Mouse (Mus musculus) midbrain, postnatal 0 days (tissue): ENCODE measurements around the gene Mfsd4a. TPM values are rescaled to one million over a fixed set of nuclear protein-coding genes. Genes with fewer than 3 reads are reported as not detected.

Experiments used
- ATAC-seq: fragments of 200-750 bp; cut with Nextera tagmentation; 2 replicates; pipeline ENCODE4 v1.8.0; 2017; ENCODE audit warnings: moderate number of reproducible peaks, mild to moderate bottlenecking, moderate TSS enrichment, moderate library complexity; ENCODE audit not compliant: low FRiP score
- DNase-seq: peaks from one replicate; pipeline ENCODE4 v3.0.0-alpha.2; 2015; ENCODE audit warnings: low spot score
- H3K27ac ChIP-seq: fragments of 300-500 bp; sonication (generic); 2 replicates; pipeline ENCODE4 v1.5.1; 2014; ENCODE audit warnings: low read depth, mild to moderate bottlenecking, low read length, mixed read lengths
- H3K27me3 ChIP-seq: fragments of 300-500 bp; sonication (generic); 2 replicates; pipeline ENCODE4 v1.6.1; 2014; ENCODE audit warnings: low read length, control low read depth, mixed read lengths; ENCODE audit not compliant: insufficient read depth
- H3K36me3 ChIP-seq: fragments of 300-500 bp; sonication (generic); 2 replicates; pipeline ENCODE4 v1.6.1; 2014; ENCODE audit warnings: low read length, control low read depth, mixed read lengths; ENCODE audit not compliant: insufficient read depth
- H3K4me1 ChIP-seq: fragments of 300-500 bp; sonication (generic); 2 replicates; pipeline ENCODE4 v1.6.1; 2014; ENCODE audit warnings: mild to moderate bottlenecking, control low read depth, antibody characterized with exemption, low read length, mixed read lengths; ENCODE audit not compliant: insufficient read depth
- H3K4me2 ChIP-seq: fragments of 300-500 bp; sonication (generic); 2 replicates; pipeline ENCODE4 v1.6.1; 2014; ENCODE audit warnings: low read depth, mild to moderate bottlenecking, low read length, mixed read lengths; ENCODE audit not compliant: poor library complexity, severe bottlenecking
- H3K4me3 ChIP-seq: fragments of 300-500 bp; sonication (generic); 2 replicates; pipeline ENCODE4 v1.5.1; 2014; ENCODE audit warnings: low read depth, mild to moderate bottlenecking, low read length, moderate library complexity
- H3K9ac ChIP-seq: fragments of 300-500 bp; sonication (generic); replicated peaks from 2 replicates; pipeline ENCODE4 v1.6.1; 2014; ENCODE audit warnings: mild to moderate bottlenecking, low read length, moderate library complexity, mixed read lengths; ENCODE audit not compliant: poor library complexity, severe bottlenecking
- H3K9me3 ChIP-seq: fragments of 300-500 bp; sonication (generic); 2 replicates; pipeline ENCODE4 v1.6.1; 2016; ENCODE audit warnings: low read length, control low read depth
- CTCF ChIP-seq: IDR thresholded peaks from 2 replicates; pipeline ENCODE4 v1.5.1; 2016; ENCODE audit warnings: antibody characterized with exemption, mild to moderate bottlenecking
- WGBS: fragments of 180-500 bp; shearing (Covaris S2); extraction: QIAGEN DNeasy Blood & Tissue Kit; methylation state at CpG from one replicate; pipeline ENCODE4 v1.1.7; 2014; 5-methylcytosine and 5-hydroxymethylcytosine counted together
- polyA plus RNA-seq: library from polyadenylated mRNA; unstranded; fragments of >200 nt; fragmentation: Nextera tagmentation; extraction: Ambion mirVana; gene quantifications from 2 replicates; pipeline ENCODE4 v1.2.1, GENCODE M21; 2015
- total RNA-seq: library from RNA; depleted of rRNA; stranded (reverse); fragments of >200 nt; gene quantifications from 2 replicates; pipeline ENCODE4 v1.2.3, GENCODE M21; 2014

The Mfsd4a gene
- total and polyA plus RNA-seq, 2 experiments from 2014 or later, result 9.0 to 9.2 TPM

DNA sequence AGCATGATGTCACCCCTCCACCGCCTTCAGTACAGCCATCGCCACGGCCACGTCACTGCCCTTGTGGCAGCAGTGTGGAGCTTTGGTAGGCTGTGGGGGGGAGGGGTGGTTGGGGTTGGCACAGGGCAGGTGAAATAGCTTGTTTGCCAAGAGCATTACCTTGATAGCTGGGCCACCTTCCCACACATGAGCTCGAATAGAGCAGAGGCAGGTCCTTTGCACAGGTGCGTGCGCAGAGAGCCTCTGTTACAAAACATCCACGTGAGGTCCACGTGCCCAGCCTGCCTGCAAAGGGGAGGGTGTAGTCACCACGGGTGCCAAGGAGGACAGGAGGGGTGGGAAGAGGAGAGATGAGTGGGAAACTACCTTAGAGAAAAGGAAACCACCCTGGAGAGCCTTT is 7.7 kb upstream of the Mfsd4a start:
- no peak for ATAC-seq
- Histone ChIP-seq H3K27me3 (no peaks in the 10 kb centered on the region), H3K4me1 (no peaks in the 10 kb centered on the region), H3K36me3 (no peaks in the 10 kb centered on the region), H3K27ac (no peak overlapping the region), H3K9me3 (no peaks in the 10 kb centered on the region), H3K4me2 (no peak overlapping the region), H3K9ac (no peak overlapping the region), H3K4me3 (no peak overlapping the region)
- no peak for DNase-seq
- no peak for TF ChIP-seq CTCF
- 88% methylated on average over 10 of the region's 10 CpGs for WGBS

DNA sequence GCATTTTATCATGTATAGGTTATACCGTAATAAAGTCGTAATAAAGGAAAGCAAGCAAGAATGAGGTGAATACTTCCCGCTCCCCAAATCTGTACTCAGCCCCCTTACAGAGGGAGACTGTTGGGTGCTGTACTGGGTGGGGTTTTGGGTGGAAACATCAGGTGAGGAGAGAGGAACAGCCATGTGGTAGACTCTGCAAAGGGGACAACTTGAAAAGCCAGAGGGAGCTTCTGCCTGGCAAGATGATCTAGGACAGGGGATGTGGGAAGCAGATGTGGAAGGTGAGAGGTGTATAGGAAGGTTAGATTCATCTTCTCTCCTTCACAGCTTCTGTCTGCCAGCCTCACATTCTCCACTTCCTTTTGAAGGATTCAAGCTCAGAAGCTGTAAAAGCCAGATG is 2.8 kb upstream of the Mfsd4a start:
- ATAC-seq (no peak), DNase-seq (no peak)
- Histone ChIP-seq H3K36me3 (no peaks in the 10 kb centered on the region), H3K27ac (no peak overlapping the region), H3K4me1 (peaks cover 9% of the 10 kb centered on the region), H3K9me3 (no peaks in the 10 kb centered on the region), H3K27me3 (peaks cover 8% of the 10 kb centered on the region), H3K9ac (no peak overlapping the region), H3K4me3 (no peak overlapping the region), H3K4me2 (no peak overlapping the region)
- TF ChIP-seq CTCF, result no peak
- WGBS, result 91% methylated on average over 3 of the region's 3 CpGs

DNA sequence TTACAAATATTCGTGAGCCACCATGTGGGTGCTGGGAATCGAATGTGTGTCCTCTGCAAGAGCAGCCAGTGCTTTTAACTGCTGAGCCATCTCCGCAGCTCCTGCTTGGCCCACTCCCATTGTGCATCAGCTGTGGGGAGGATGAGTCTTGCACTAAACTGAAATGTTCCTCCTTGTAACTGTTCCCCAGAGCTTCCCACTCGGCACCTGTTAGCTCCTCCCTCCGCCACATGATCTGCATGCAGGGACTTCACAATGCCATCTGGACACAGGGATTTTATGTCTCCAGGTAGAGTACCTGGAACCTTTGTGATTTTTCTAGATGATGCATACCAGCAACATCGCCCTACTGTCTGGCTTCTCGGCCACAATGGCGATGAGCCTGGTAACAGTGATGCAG is 1.6 kb upstream of the Mfsd4a start:
- 89% methylated on average over 8 of the region's 8 CpGs for WGBS
- ATAC-seq (no peak), DNase-seq (no peak)
- no peak overlapping the region for H3K4me2 ChIP-seq
- H3K27ac ChIP-seq, result no peak overlapping the region
- H3K9me3 ChIP-seq, result no peaks in the 10 kb centered on the region
- H3K4me1 ChIP-seq, result peaks cover 9% of the 10 kb centered on the region
- H3K36me3 ChIP-seq, result no peaks in the 10 kb centered on the region
- no peak for TF ChIP-seq CTCF
- peaks cover 8% of the 10 kb centered on the region for H3K27me3 ChIP-seq
- H3K4me3 ChIP-seq, result no peak overlapping the region
- H3K9ac ChIP-seq, result no peak overlapping the region

DNA sequence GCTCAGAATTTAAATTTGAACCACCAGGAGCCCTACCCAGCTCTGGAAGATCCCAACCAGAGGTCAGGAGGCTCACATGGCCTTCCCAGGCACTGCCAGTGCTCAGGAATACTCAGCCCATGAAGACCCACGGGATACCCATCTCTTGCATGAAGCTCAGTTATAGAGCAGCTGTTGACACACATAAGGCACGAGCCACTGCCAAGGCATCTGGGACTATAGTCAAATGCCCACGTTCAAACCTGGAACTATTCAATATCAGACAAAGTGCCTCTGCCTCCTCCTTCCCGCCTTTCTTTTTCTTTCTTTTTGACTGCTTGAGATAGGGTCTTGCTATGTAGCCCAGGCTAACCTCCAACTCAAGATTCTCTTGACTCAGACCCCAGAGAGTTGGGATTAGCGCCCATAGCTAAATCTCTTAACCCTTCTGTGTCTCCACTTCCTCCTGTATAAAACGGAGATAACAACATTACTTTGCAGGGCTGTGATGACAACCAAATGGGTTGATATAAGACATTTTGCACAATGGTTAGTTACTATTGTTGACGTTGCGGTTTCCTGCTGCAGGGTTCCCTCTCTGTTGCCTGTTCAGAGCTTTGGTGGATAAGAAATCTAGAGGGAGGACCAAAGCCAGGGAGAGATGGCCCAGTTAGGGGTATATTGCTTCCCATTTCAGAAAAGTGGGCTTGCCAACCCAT is 2.2 kb downstream of the Mfsd4a start:
- H3K27me3 ChIP-seq, result peaks cover 8% of the 10 kb centered on the region
- no peak overlapping the region for H3K27ac ChIP-seq
- no peak for ATAC-seq
- peaks cover 9% of the 10 kb centered on the region for H3K4me1 ChIP-seq
- no peak for DNase-seq
- TF ChIP-seq CTCF, result no peak
- H3K9me3 ChIP-seq, result no peaks in the 10 kb centered on the region
- no peak overlapping the region for H3K4me3 ChIP-seq
- H3K9ac ChIP-seq, result no peak overlapping the region
- no peaks in the 10 kb centered on the region for H3K36me3 ChIP-seq
- 82% methylated on average over 8 of the region's 8 CpGs for WGBS
- H3K4me2 ChIP-seq, result no peak overlapping the region

DNA sequence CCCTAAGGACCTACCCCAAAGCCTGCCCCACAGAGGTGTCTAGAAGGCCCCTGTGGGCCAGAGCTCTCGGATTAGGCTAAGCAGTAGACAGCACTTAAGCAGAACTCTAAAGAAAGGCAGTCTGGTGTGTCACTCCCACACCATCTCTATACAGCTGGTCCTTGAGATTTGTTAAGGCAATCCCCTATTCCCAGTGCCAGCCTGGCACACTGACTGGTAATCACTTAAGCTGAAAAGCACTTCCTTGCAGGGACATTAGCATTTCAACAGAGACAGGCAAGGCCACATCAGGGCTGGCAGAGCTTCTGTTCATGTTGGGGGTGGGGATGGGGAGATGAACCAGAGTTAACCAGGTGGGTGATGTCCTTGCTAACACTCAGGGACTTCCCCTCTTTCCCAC is 2.9 kb downstream of the Mfsd4a start:
- H3K9ac ChIP-seq, result no peak overlapping the region
- no peak for ATAC-seq
- H3K4me1 ChIP-seq, result peaks cover 9% of the 10 kb centered on the region
- H3K36me3 ChIP-seq, result no peaks in the 10 kb centered on the region
- peaks cover 8% of the 10 kb centered on the region for H3K27me3 ChIP-seq
- TF ChIP-seq CTCF, result no peak
- H3K27ac ChIP-seq, result no peak overlapping the region
- no peak overlapping the region for H3K4me2 ChIP-seq
- no peak overlapping the region for H3K4me3 ChIP-seq
- H3K9me3 ChIP-seq, result no peaks in the 10 kb centered on the region
- peak; percentile 24 for DNase-seq
- WGBS, result 28% methylated on average over 1 of the region's 1 CpGs

DNA sequence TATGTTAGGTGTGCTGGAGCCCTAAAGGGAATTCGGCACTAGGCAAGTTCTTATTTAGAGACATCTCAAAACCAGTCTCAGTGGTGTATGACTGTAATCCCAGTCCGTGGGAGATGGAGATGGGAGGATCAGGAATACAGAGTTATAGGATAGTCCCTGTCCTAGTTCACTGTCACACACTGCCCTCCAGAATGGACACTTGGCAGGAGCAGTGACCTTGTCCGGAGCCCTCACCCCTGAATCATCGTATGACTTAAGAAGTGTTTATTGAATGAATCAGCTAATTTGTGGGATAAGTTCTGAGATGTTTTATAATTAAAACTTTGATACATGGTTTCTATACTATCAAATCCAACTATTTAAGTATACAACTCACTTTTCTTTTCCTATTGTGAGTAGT is 4.8 kb downstream of the Mfsd4a start:
- Histone ChIP-seq H3K4me2 (no peak overlapping the region), H3K27me3 (no peaks in the 10 kb centered on the region), H3K27ac (no peak overlapping the region), H3K36me3 (no peaks in the 10 kb centered on the region), H3K9me3 (no peaks in the 10 kb centered on the region), H3K9ac (no peak overlapping the region), H3K4me3 (no peak overlapping the region), H3K4me1 (peaks cover 7% of the 10 kb centered on the region)
- TF ChIP-seq CTCF, result no peak
- ATAC-seq (no peak), DNase-seq (no peak)
- 89% methylated on average over 4 of the region's 4 CpGs for WGBS
